ENCODE assay signal across 8 mouse cellular contexts in the genomic region with DNA sequence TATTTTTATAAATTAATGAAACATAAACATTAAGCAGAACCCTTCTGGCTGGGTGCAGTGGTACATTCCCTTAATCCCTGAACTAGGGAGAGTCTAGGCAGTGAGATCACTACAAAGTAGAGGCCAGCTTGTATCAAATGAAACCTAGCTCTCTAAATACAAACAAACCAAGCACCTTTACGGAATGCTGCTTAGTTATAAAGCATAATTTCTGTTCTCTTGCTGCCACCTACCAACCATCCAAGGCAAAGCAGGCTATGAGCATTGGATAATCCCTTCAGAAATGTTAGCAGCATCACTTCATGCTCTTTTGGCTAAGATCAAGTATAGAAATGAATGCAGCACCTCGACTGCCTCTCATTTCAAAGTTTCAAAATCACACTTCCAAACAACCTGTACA. TPM values are rescaled to one million over a fixed set of nuclear protein-coding genes. Genes with fewer than 3 reads are reported as not detected.
DNase-seq lines count a peak whose midpoint lies in the region; ATAC-seq and TF ChIP-seq lines count a peak whose summit lies in the region.

No protein-coding gene starts in this region.

- TF ChIP-seq EP300 in liver, postnatal 0 days (IDR thresholded peaks at IDR 0.05; ENCODE audit: low read depth) = no peak
- TF ChIP-seq EP300 in lung, postnatal 0 days (IDR thresholded peaks at IDR 0.05) = no peak

- no peak overlapping the region for H3K4me3 ChIP-seq in liver, postnatal 0 days (ENCODE audit: low read depth, low read length)
- no peak overlapping the region for H3K4me3 ChIP-seq in liver, embryonic 12.5 days
- no peak overlapping the region for H3K4me3 ChIP-seq in lung, postnatal 0 days (ENCODE audit: low read depth, low read length)

- no peak for ATAC-seq in liver, postnatal 0 days
- no peak for ATAC-seq in liver, embryonic 12.5 days
- ATAC-seq in lung, postnatal 0 days = peak; percentile 74

- H3K4me1 ChIP-seq in liver, postnatal 0 days (ENCODE audit: insufficient read depth) = no peaks in the 10 kb centered on the region
- H3K4me1 ChIP-seq in liver, embryonic 12.5 days = no peaks in the 10 kb centered on the region
- no peaks in the 10 kb centered on the region for H3K4me1 ChIP-seq in lung, postnatal 0 days (ENCODE audit: insufficient read depth, low read depth, low read length)

- no peaks in the 10 kb centered on the region for H3K9me3 ChIP-seq in liver, postnatal 0 days (ENCODE audit: low read length)
- H3K9me3 ChIP-seq in liver, embryonic 12.5 days (replicated peaks) = no peaks in the 10 kb centered on the region
- H3K9me3 ChIP-seq in lung, postnatal 0 days (ENCODE audit: low read length) = no peaks in the 10 kb centered on the region

- 20% methylated on average over 2 of the region's 2 CpGs for WGBS in liver, postnatal 0 days (ENCODE audit: insufficient replicate concordance)
- 26% methylated on average over 2 of the region's 2 CpGs for WGBS in liver, embryonic 12.5 days (ENCODE audit: insufficient replicate concordance)
- WGBS in lung, postnatal 0 days = 15% methylated on average over 2 of the region's 2 CpGs

- no peak overlapping the region for H3K4me2 ChIP-seq in liver, postnatal 0 days (ENCODE audit: low read depth, low read length)
- no peak overlapping the region for H3K4me2 ChIP-seq in liver, embryonic 12.5 days
- H3K4me2 ChIP-seq in lung, postnatal 0 days (replicated peaks; ENCODE audit: low read depth, low read length) = no peak overlapping the region

- H3K9ac ChIP-seq in liver, postnatal 0 days (replicated peaks) = no peak overlapping the region
- H3K9ac ChIP-seq in liver, embryonic 12.5 days = no peak overlapping the region
- H3K9ac ChIP-seq in lung, postnatal 0 days (replicated peaks; ENCODE audit: low read depth) = no peak overlapping the region

- peak; percentile 62 for TF ChIP-seq CTCF in liver, postnatal 0 days (IDR thresholded peaks at IDR 0.05; ENCODE audit: low read depth)
- TF ChIP-seq CTCF in lung, postnatal 0 days (IDR thresholded peaks at IDR 0.05) = peak; percentile 85

- no peak overlapping the region for H3K27ac ChIP-seq in liver, postnatal 0 days (ENCODE audit: low read depth)
- no peak overlapping the region for H3K27ac ChIP-seq in liver, embryonic 12.5 days
- H3K27ac ChIP-seq in lung, postnatal 0 days (ENCODE audit: low read length) = no peak overlapping the region

- H3K36me3 ChIP-seq in liver, postnatal 0 days (replicated peaks; ENCODE audit: insufficient read depth, low read length) = no peaks in the 10 kb centered on the region
- no peaks in the 10 kb centered on the region for H3K36me3 ChIP-seq in liver, embryonic 12.5 days
- H3K36me3 ChIP-seq in lung, postnatal 0 days (ENCODE audit: insufficient read depth, low read length) = no peaks in the 10 kb centered on the region

- DNase-seq in liver, postnatal 0 days = no peak
- DNase-seq in ZHBTc4 (ENCODE audit: low read depth, low spot score) = peak; percentile 47
- DNase-seq in embryo, embryonic 10.5 days (ENCODE audit: low spot score) = peak; percentile 51
- peak; percentile 41 for DNase-seq in kidney, adult 11 months
- peak; percentile 76 for DNase-seq in lung, postnatal 0 days (ENCODE audit: low spot score)
- peak; percentile 17 for DNase-seq in right cerebral cortex, postnatal 25 days
- no peak for DNase-seq in ovary, adult 18-20 months (ENCODE audit: low spot score)

- 0 out of 2 replicates have a peak, but pooled peaks cover 2% of the 10 kb centered on the region for H3K27me3 ChIP-seq in liver, postnatal 0 days (ENCODE audit: insufficient read depth, low read length)
- H3K27me3 ChIP-seq in liver, embryonic 12.5 days (replicated peaks) = no peaks in the 10 kb centered on the region
- H3K27me3 ChIP-seq in lung, postnatal 0 days (replicated peaks; ENCODE audit: insufficient read depth, low read length) = no peaks in the 10 kb centered on the region

RNA-seq across cellular contexts. Expression of a gene that starts 7.7 kb away (rescaled TPM):
- 3.9 and 4.0 TPM in 2 replicates for polyA plus RNA-seq in liver, postnatal 0 days (2015; fragmentation: Nextera tagmentation; extraction: Ambion mirVana)
- polyA plus RNA-seq in liver, embryonic 12.5 days (2016; fragmentation: Nextera tagmentation; extraction: Ambion mirVana) = 5.5 TPM in 2 replicates
- 43.6 and 50.6 TPM in 2 replicates for polyA plus RNA-seq in lung, postnatal 0 days (2015; fragmentation: Nextera tagmentation; extraction: Ambion mirVana)

Comparison
In these comparisons a context has a peak if more than half of its experiments do, and no peak if none do; other contexts are left out.
1. DNase-seq: peak in ZHBTc4 (single experiment), embryo, embryonic 10.5 days (single experiment), kidney, adult 11 months (single experiment), lung, postnatal 0 days (single experiment) and right cerebral cortex, postnatal 25 days (single experiment); none in liver, postnatal 0 days (single experiment) and ovary, adult 18-20 months (single experiment).